Mouse (Mus musculus): ENCODE data around the gene Stk26. TPM values are rescaled to one million over a fixed set of nuclear protein-coding genes. Genes with fewer than 3 reads are reported as not detected.

The Stk26 gene
- polyA plus RNA-seq (2016; fragmentation: Nextera tagmentation; extraction: Ambion mirVana) = 11.6 and 14.7 TPM in 2 replicates

DNA sequence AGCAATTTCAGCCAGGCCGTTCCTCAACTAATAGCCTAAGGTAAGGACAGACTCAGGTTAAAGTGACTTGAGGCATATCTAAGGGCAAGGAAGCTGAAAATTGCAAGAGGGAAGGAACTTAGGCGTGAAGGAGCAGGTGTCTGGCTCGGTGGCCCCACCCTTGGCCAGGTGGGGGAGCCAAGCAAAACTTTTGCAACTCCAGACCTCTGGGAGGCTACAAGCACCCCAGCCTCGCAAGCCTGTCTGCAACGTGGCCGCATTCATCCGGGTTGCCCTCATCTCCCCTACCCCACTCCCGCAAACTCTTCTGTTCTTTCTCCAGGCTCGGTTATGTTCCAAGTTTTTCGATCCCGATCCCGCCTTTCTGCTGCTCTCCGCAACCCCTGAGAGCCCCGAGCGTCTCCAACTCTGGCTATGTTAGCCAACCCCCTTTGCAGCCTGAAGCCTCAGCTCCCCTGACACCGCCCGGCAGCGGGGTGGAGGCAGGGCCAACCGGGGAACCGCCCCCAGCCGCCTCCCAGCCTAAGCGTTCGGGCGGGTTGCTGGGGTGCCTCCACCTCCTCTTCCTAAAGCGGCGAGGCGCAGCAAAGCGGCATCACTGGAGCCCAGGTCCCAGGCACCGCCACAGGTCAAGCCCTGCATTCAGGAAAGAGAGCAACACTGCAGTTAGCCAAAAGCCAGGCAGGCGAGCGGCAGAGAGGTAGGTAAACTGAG, at the start of gene Stk26:
TSS of gene Stk26 (plus strand) at position 201 of the 714 bp plus-strand sequence.
- Histone ChIP-seq H3K4me3 (peak within 1 kb of the TSS; percentile 64), H3K4me1 (peaks cover 12% of the 10 kb centered on the region; the same call in 1 of the 2 replicates), H3K36me3 (no peaks in the 10 kb centered on the region), H3K27me3 (ENCODE audit: low read depth, poor library complexity, severe bottlenecking) (peaks cover 43% of the 10 kb centered on the region), H3K27ac (peak within 1 kb of the TSS; percentile 84), H3K9me3 (replicated peaks) (no peaks in the 10 kb centered on the region)
- 14% methylated on average over 31 of the region's 31 CpGs for WGBS
- DNase-seq (ENCODE audit: low spot score) = peak; percentile 76

DNA sequence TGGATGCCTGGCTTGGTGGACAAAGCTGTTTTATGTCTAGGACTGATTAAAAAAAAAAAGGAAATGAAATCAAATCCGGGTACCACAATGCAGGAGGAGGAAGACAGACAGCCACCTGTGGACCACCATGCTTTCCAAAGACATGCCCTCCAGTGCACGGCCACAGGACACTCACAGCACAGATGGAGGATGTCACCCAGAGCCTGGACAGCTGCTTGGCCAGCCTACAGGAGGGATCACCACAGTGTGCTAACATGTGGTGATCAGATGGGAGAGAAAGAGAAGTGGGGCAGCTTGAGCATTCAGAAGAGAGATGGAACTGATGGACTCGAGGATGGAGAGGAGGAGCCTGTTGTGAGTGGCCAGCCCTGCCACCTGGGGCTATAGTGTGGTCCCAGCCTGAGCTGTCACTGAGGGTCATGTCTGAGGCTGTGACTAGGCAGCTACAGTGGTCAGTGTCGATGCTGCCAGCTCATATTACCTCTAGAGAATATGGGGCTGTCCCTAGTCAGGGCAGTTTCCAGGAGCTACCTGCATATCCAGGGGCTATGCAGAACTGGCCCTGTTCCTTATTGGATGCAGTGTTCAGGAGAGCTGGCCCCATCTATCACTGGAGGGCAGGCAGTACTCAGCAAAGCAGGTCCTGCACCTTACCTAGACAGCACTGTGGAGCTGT, 47.7 kb upstream of the Stk26 start:
- peaks cover 42% of the 10 kb centered on the region for H3K27me3 ChIP-seq (ENCODE audit: low read depth, poor library complexity, severe bottlenecking)
- no peak overlapping the region for H3K4me3 ChIP-seq
- 75% methylated on average over 4 of the region's 4 CpGs for WGBS
- peaks cover 7% of the 10 kb centered on the region for H3K4me1 ChIP-seq
- no peaks in the 10 kb centered on the region for H3K9me3 ChIP-seq (replicated peaks)
- DNase-seq (ENCODE audit: low spot score) = no peak
- H3K27ac ChIP-seq = no peak overlapping the region
- no peaks in the 10 kb centered on the region for H3K36me3 ChIP-seq

DNA sequence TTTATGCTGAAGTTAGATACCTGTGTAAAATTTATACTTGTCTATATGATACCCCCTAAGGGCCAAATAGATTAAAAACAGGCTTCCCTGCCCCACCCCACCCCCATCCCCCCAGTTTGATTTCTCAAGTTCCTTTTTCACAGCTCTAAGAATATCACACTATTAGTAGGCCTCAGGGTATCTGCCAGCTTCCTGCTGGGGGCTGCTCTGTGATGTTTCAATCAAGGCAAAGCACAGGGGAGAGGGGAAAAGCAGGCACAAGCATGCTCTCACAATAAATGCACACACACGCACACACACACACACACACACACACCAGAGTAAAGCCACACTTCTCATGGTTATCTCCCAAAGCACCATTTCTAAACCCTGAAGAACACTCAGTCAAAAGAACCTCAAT, 43.0 kb upstream of the Stk26 start:
- H3K4me3 ChIP-seq = no peak overlapping the region
- H3K27me3 ChIP-seq (ENCODE audit: low read depth, poor library complexity, severe bottlenecking) = peaks cover 45% of the 10 kb centered on the region
- 69% methylated on average over 1 of the region's 1 CpGs for WGBS
- DNase-seq (ENCODE audit: low spot score) = no peak
- H3K27ac ChIP-seq = no peak overlapping the region
- H3K9me3 ChIP-seq (replicated peaks) = no peaks in the 10 kb centered on the region
- peaks cover 27% of the 10 kb centered on the region for H3K4me1 ChIP-seq
- no peaks in the 10 kb centered on the region for H3K36me3 ChIP-seq

DNA sequence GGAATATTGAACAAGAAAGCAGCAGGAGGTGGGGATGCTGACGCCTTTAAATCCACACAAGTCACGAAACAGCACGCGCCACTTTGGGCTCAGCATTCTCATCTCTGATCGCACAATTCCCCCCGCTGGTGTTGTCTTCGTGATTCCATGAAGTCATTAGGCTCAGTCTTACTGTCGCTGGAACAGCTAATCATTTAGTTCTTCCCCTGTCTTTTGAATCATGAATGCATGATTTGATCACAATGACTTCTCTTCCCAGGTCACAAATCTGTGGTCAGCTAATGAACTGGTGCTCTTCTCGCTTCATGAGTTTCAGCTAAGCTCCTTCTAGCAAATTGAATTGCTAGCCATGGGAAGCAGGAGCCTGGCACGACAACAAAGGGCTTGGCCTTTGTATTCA, 42.3 kb upstream of the Stk26 start:
- no peaks in the 10 kb centered on the region for H3K36me3 ChIP-seq
- no peaks in the 10 kb centered on the region for H3K9me3 ChIP-seq (replicated peaks)
- H3K27me3 ChIP-seq (ENCODE audit: low read depth, poor library complexity, severe bottlenecking) = peaks cover 38% of the 10 kb centered on the region
- peak overlapping the region; percentile 19; the same call in 1 of the 2 replicates for H3K27ac ChIP-seq
- 78% methylated on average over 10 of the region's 10 CpGs for WGBS
- H3K4me3 ChIP-seq = no peak overlapping the region
- peaks cover 27% of the 10 kb centered on the region for H3K4me1 ChIP-seq
- no peak for DNase-seq (ENCODE audit: low spot score)

DNA sequence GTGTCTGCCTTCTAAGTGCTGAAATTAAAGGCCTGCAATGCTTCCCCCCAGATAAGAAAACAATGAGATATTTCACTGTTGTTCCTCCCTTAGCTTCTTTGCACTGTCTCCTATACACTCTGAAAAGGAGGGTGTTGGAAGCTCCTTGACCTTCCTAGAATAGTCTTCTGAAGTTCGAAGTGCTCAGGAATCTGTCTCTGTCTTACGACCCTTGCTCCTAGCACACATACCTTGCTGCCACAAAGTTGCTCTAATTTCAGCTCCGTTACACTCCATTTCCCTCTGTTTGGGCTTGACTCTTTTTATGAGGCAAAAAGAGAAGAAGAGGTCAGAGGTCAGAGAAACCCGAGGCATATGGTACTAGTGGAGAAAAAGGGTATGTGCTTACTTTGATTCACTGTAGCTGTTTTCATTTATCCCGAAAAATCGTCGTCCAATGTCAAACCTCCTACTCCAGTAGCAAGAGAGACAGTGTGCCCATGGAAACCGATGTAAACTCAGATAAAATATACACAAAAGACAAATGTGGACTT, 41.1 kb upstream of the Stk26 start:
- Histone ChIP-seq H3K27me3 (ENCODE audit: low read depth, poor library complexity, severe bottlenecking) (peaks cover 35% of the 10 kb centered on the region), H3K36me3 (no peaks in the 10 kb centered on the region), H3K4me3 (no peak overlapping the region), H3K27ac (peak overlapping the region; percentile 53; the same call in 1 of the 2 replicates), H3K4me1 (peaks cover 27% of the 10 kb centered on the region), H3K9me3 (replicated peaks) (no peaks in the 10 kb centered on the region)
- WGBS = 31% methylated on average over 8 of the region's 8 CpGs
- no peak for DNase-seq (ENCODE audit: low spot score)

DNA sequence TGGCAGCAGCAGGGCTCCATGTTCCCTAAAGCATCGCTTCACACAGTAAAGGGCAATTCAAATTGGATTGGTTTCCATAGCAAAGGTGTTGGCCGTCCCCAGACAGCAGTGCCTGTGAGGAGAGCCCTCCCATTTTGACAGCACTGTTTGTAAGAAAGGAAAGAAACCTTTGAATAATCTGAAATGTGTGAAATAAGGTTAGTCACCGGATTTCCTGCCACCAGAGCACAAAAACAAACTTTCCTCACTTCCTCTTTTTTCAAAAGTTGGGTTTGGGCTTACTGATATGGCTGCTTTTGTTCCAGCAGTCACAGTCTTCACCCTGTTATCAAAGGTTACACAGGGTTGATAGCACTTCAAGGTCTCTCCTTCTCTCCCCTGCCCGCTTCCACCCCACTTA, 35.2 kb upstream of the Stk26 start:
- no peak for DNase-seq (ENCODE audit: low spot score)
- no peak overlapping the region for H3K27ac ChIP-seq
- H3K9me3 ChIP-seq (replicated peaks) = no peaks in the 10 kb centered on the region
- peaks cover 26% of the 10 kb centered on the region for H3K27me3 ChIP-seq (ENCODE audit: low read depth, poor library complexity, severe bottlenecking)
- H3K36me3 ChIP-seq = no peaks in the 10 kb centered on the region
- H3K4me3 ChIP-seq = no peak overlapping the region
- H3K4me1 ChIP-seq = no peaks in the 10 kb centered on the region
- 62% methylated on average over 4 of the region's 4 CpGs for WGBS

DNA sequence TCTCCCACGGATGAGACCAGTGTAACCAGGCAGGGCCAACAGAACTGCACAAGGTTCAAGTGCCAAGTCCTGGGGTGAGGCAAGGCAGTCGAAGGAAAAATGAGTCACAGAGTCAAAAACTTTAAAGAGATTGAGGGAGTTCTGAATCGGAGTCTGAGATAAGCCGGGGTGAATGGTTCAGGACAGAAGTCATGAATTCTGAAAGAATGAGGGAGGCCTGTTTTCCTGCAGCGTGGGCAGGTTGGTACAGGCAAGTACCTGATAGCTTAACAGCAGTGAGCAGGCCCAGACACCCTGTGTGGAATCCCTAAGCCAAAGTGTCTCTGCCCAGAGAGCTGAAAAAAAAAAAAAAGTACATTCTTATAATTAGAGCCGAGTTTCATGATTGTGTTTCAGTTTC, 17.0 kb upstream of the Stk26 start:
- Histone ChIP-seq H3K4me1 (0 out of 2 replicates have a peak, but pooled peaks cover 7% of the 10 kb centered on the region), H3K27me3 (ENCODE audit: low read depth, poor library complexity, severe bottlenecking) (peaks cover 53% of the 10 kb centered on the region), H3K4me3 (no peak overlapping the region), H3K27ac (no peak overlapping the region), H3K9me3 (replicated peaks) (no peaks in the 10 kb centered on the region), H3K36me3 (no peaks in the 10 kb centered on the region)
- no peak for DNase-seq (ENCODE audit: low spot score)
- WGBS = 62% methylated on average over 6 of the region's 6 CpGs

DNA sequence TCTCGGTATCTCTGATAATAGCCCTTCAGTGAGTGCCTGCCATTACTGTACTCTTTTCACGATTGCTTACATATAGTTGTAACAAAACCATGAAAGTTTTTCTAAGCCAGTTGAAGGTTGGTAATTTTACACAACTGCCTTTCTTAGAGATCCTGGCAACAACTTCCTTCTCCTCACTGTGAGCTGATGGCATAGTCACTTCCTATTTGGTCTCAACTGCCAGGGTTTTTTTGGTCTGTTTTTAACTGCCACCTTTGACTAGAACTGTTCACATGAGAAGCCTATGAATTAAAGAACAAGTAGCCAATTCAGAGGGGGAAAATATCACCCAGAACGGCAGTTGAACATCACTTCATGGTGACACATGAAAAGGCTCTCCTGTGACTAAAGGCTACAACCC, 5.3 kb upstream of the Stk26 start:
- H3K36me3 ChIP-seq = no peaks in the 10 kb centered on the region
- H3K9me3 ChIP-seq (replicated peaks) = no peaks in the 10 kb centered on the region
- H3K27ac ChIP-seq = no peak overlapping the region
- DNase-seq (ENCODE audit: low spot score) = no peak
- peaks cover 46% of the 10 kb centered on the region; the same call in 1 of the 2 replicates for H3K27me3 ChIP-seq (ENCODE audit: low read depth, poor library complexity, severe bottlenecking)
- 76% methylated on average over 3 of the region's 3 CpGs for WGBS
- peaks cover 6% of the 10 kb centered on the region; the same call in 1 of the 2 replicates for H3K4me1 ChIP-seq
- H3K4me3 ChIP-seq = no peak overlapping the region

DNA sequence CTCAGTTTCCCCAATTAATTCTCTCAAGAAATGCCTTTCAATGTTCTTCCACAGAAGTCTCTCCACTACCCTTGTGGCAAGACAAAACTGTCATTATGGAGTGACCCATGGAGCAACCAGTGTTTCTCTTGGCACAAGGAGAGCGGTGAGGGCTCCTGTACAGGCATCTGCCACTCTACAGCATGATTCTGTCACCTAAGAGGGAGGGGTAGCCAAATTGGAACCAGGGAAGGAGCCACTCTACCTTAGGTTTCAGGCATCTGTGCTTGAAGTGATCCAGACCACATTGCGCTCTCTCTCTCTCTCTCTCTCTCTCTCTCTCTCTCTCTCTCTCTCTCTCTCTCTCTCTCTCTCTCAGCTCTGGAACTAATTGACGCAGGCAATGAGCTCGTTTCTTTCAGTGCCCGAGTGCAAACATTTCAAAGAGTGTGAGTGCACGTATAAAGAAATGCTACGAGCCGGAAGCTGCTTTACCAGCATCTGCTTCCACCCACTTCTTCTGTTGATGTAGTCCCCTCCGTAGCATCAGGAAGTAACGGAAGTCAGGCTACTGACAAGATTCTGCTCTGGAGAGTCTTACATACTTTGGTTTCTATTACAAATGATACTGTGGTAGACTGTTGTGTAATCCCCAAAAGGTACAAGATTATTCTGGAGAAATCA, 4.7 kb upstream of the Stk26 start:
- Histone ChIP-seq H3K36me3 (no peaks in the 10 kb centered on the region), H3K4me3 (no peak overlapping the region), H3K27me3 (ENCODE audit: low read depth, poor library complexity, severe bottlenecking) (peaks cover 51% of the 10 kb centered on the region), H3K4me1 (peaks cover 8% of the 10 kb centered on the region; the same call in 1 of the 2 replicates), H3K27ac (0 out of 2 replicates have a peak overlapping the region, but pooled peaks have one; percentile 19), H3K9me3 (replicated peaks) (no peaks in the 10 kb centered on the region)
- WGBS = 60% methylated on average over 10 of the region's 10 CpGs
- DNase-seq (ENCODE audit: low spot score) = no peak

DNA sequence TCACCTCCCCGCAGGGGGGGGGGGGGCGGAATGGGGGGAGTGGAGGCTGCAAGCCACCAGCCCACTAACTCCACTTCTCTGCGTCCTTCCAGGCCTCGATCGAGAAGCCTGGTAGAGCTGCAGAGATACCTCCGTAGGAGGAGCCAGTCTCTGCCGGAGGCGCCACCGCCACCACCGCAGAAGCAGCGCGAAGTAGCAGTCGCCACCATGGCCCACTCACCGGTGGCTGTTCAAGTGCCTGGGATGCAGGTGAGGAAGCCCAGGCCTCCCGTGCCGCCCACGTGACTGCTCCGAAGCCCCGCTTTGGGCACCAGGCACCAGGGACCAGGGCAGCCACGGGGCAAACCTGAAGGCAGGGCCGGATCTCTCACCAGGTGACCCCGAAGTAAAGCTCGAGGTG, 740 bp downstream of the Stk26 start:
- peaks cover 41% of the 10 kb centered on the region for H3K27me3 ChIP-seq (ENCODE audit: low read depth, poor library complexity, severe bottlenecking)
- peaks cover 8% of the 10 kb centered on the region; the same call in 1 of the 2 replicates for H3K4me1 ChIP-seq
- H3K36me3 ChIP-seq = no peaks in the 10 kb centered on the region
- H3K9me3 ChIP-seq (replicated peaks) = no peaks in the 10 kb centered on the region
- 16% methylated on average over 9 of the region's 23 CpGs for WGBS
- H3K27ac ChIP-seq = peak overlapping the region; percentile 84
- peak overlapping the region; percentile 64 for H3K4me3 ChIP-seq
- no peak for DNase-seq (ENCODE audit: low spot score)

DNA sequence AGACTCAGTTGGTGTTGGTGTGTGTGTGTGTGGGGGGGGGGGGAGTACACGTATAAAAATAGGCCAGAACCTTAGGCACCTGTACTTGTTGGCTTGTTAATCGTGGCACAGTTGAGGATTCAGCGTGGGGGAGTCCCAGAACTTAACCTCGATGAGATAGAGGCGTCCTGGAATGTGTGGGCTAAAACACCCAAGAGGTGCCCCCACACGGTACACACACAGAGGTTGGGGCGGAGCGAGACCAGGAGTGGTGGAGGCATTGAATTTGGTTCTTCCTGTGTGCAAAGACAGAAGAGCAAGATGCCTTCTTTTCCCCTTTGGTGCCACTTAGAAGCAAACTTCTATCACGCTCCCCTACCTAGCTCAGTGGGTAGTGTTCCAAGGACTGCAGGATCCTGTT, 1.2 kb downstream of the Stk26 start:
- no peak for DNase-seq (ENCODE audit: low spot score)
- Histone ChIP-seq H3K9me3 (replicated peaks) (no peaks in the 10 kb centered on the region), H3K27me3 (ENCODE audit: low read depth, poor library complexity, severe bottlenecking) (peaks cover 41% of the 10 kb centered on the region), H3K4me3 (peak overlapping the region; percentile 64), H3K4me1 (peaks cover 8% of the 10 kb centered on the region; the same call in 1 of the 2 replicates), H3K27ac (peak overlapping the region; percentile 84; the same call in 1 of the 2 replicates), H3K36me3 (no peaks in the 10 kb centered on the region)
- WGBS = 29% methylated on average over 9 of the region's 9 CpGs

DNA sequence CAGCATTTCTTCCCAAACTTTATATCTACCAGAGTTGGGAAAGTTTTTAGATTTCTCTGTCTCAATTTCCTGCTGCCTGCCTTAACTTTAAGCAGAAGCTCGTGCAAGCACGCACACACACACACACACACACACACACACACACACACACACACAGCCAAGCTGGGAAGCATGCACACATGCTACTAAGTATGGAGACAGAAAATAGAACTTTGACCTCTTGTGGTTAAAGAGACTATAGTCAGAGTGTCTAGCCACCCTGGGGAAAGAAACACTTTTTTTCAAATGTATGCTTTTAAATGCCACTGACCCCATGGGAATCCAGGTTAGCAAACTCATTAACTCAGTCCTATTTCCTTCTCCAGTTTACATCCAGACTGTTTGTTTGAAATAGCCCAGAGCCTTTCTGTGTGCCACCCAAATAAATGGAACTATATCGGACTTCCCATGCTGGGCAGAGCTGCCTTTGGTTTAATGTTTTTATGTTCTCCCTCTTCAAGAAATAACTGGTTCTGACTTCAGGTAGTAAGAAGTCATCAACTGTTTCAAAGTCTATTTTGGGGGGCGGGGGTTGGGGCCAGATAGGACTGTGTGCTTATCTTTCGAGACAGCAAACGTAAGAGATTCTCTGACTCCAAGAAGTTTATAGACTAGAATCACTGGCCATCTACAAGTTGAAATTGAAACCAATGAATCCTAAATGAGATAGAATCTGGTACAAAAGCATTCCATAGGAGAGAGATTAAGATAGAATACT, 9.8 kb downstream of the Stk26 start:
- H3K27ac ChIP-seq = no peak overlapping the region

More for the DNA sequence above, 9.8 kb downstream of the Stk26 start:
- no peak overlapping the region for H3K4me3 ChIP-seq
- peaks cover 15% of the 10 kb centered on the region for H3K27me3 ChIP-seq (ENCODE audit: low read depth, poor library complexity, severe bottlenecking)
- no peaks in the 10 kb centered on the region for H3K4me1 ChIP-seq
- H3K36me3 ChIP-seq = no peaks in the 10 kb centered on the region
- WGBS = 80% methylated on average over 6 of the region's 6 CpGs
- no peaks in the 10 kb centered on the region for H3K9me3 ChIP-seq (replicated peaks)
- no peak for DNase-seq (ENCODE audit: low spot score)

Data from limb, embryonic 10.5 days (tissue).